Mouse (Mus musculus) olfactory bulb, adult 2 months (tissue): ENCODE measurements around the gene Abcc3.
"Not testable (repeated sequence)": the region's sequence is repeated elsewhere in the genome, so short reads cannot be mapped to it uniquely, and the experiment has no call there.

Experiments used
- CTCF ChIP-seq: fragments of 200-500 bp; IDR thresholded peaks from 2 replicates; pipeline ENCODE4 v1.5.1; 2012; ENCODE audit warnings: low read depth, mild to moderate bottlenecking, low read length, moderate library complexity; ENCODE audit not compliant: insufficient read depth
- POLR2A ChIP-seq: fragments of 200-500 bp; IDR thresholded peaks from 2 replicates; pipeline ENCODE4 v1.6.1; 2012; ENCODE audit warnings: mild to moderate bottlenecking, low read depth, low read length, moderate library complexity; ENCODE audit not compliant: insufficient read depth

GRCm38 (mm10) chr11:94393490-94393889 is 693 bp upstream of the Abcc3 start:
- TF ChIP-seq POLR2A, CTCF: not testable (repeated sequence)
